Mouse (Mus musculus): ENCODE data around the gene Stk40. TPM values are rescaled to one million over a fixed set of nuclear protein-coding genes. Genes with fewer than 3 reads are reported as not detected.
"Not testable (repeated sequence)": the region's sequence is repeated elsewhere in the genome, so short reads cannot be mapped to it uniquely, and the experiment has no call there.

The Stk40 gene
- polyA plus RNA-seq, 1 experiment from 2014 or later = 27.1 TPM

DNA sequence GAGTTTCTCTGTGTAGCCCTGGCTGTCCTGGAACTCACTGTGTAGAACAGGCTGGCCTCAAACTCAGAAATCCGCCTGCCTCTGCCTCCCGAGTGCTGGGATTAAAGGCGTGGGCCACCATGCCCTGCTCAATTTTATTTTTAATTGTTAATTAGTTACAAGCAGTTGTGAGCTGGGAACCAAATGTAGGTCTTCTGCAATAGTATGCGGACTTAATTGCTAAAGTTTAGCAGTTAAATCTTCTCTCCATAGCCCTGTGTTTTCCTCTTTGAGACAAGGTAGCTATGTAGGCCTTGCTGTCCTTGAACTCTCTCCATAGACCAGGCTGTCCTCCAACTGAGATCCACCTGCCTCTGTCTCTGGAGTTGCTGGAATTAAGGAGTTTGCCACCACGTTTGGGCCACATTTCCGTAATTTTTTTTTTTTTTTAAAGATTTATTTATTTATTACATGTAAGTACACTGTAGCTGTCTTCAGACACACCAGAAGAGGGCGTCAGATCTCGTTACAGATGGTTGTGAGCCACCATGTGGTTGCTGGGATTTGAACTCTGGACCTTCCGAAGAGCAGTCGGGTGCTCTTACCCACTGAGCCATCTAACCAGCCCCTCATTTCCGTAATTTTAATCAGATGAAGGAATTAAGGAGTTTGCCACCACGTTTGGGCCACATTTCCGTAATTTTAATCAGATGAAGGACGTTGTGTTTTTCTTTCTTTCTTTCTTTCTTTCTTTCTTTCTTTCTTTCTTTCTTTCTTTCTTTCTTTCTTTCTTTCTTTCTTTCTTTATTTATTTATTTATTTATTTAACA is 7.9 kb upstream of the Stk40 start:
- ATAC-seq; H3K9me3 ChIP-seq (replicated peaks; ENCODE audit: control insufficient read depth, low read length, poor library complexity, severe bottlenecking); H3K9ac ChIP-seq (ENCODE audit: low read depth, low read length); H3K4me1 ChIP-seq (ENCODE audit: control insufficient read depth, insufficient read depth, low read length); H3K36me3 ChIP-seq (ENCODE audit: control insufficient read depth, insufficient read depth, low read length); H3K27me3 ChIP-seq (ENCODE audit: control insufficient read depth, insufficient read depth, low read depth, low read length): not testable (repeated sequence)
- Histone ChIP-seq H3K27ac (ENCODE audit: low read length) (peak overlapping the region; percentile 85; the same call in 1 of the 2 replicates), H3K4me3 (ENCODE audit: low read depth, low read length) (peak overlapping the region; percentile 66; the same call in 1 of the 2 replicates), H3K4me2 (ENCODE audit: low read length) (peak overlapping the region; percentile 59)
- WGBS = 56% methylated on average over 14 of the region's 14 CpGs

DNA sequence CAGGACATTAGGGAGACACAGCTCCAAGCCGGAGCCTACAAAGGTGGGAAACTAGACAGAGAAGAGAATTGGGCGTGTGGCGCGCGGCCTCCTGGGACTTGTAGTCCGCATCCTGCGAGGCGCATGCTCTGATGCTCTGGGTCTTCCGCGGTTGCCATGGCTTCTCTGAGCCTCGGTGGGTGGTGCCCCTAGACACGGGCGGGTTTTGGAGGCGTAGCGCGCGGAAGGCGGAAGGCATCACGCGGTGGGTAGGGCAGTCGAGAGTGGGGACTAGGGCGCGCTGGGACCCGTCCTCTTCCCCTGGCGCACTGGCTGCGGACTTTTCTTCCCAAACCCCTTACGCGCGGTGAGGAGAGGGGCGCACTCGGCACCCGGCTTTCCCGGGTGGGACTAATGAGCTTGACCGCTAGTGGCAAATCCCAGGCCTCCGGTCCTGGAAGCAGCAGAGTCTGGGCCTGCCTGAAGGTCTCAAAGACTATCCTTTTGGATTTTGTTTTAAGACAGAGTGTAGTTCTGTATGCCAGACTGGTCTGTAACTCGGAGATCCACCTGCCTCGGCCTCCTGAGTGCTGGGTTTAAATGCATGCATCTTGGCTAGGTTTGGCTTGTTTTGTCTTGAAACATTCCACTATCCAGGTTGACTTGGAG is 7.2 kb upstream of the Stk40 start, which contains the start of gene Lsm10:
Lsm10 (plus strand) TSS at position 160 of the 648 bp plus-strand sequence.
- Histone ChIP-seq H3K9ac (ENCODE audit: low read depth, low read length) (peak within 1 kb of the TSS; percentile 77), H3K27me3 (ENCODE audit: control insufficient read depth, insufficient read depth, low read depth, low read length) (no peaks in the 10 kb centered on the region), H3K9me3 (replicated peaks; ENCODE audit: control insufficient read depth, low read length, poor library complexity, severe bottlenecking) (no peaks in the 10 kb centered on the region), H3K27ac (ENCODE audit: low read length) (peak within 1 kb of the TSS; percentile 85), H3K36me3 (ENCODE audit: control insufficient read depth, insufficient read depth, low read length) (0 out of 2 replicates have a peak, but pooled peaks cover 2% of the 10 kb centered on the region), H3K4me1 (ENCODE audit: control insufficient read depth, insufficient read depth, low read length) (peaks cover 7% of the 10 kb centered on the region; the same call in 1 of the 2 replicates), H3K4me2 (ENCODE audit: low read length) (peak within 1 kb of the TSS; percentile 59), H3K4me3 (ENCODE audit: low read depth, low read length) (peak within 1 kb of the TSS; percentile 66)
- ATAC-seq = peak; percentile 98
- WGBS = 3% methylated on average over 37 of the region's 37 CpGs

DNA sequence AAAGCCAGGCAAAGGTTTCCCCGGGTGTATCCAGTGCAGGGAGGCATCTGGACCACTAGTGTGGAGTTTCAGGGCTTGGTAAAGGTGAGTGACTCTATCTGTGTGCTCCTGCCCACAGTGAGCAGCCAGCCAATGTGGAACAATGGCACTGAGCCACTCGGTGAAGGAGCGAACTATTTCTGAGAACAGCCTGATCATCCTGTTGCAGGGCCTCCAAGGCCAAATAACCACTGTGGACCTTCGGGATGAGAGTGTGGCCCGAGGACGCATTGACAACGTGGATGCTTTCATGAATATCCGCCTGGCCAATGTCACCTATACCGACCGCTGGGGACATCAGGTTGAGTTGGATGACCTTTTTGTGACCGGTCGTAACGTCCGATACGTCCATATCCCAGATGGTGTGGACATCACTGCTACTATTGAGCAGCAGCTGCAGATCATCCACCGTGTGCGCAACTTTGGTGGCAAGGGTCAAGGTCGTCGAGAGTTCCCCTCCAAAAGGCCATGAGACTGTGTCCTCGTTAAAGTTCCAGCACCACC is 6.0 kb upstream of the Stk40 start:
- no peak for ATAC-seq
- H3K9me3 ChIP-seq (replicated peaks; ENCODE audit: control insufficient read depth, low read length, poor library complexity, severe bottlenecking) = no peaks in the 10 kb centered on the region
- WGBS = 97% methylated on average over 20 of the region's 20 CpGs
- H3K4me1 ChIP-seq (ENCODE audit: control insufficient read depth, insufficient read depth, low read length) = peaks cover 12% of the 10 kb centered on the region
- H3K4me3 ChIP-seq (ENCODE audit: low read depth, low read length) = no peak overlapping the region
- H3K27me3 ChIP-seq (ENCODE audit: control insufficient read depth, insufficient read depth, low read depth, low read length) = no peaks in the 10 kb centered on the region
- no peak overlapping the region for H3K9ac ChIP-seq (ENCODE audit: low read depth, low read length)
- H3K4me2 ChIP-seq (ENCODE audit: low read length) = no peak overlapping the region
- 0 out of 2 replicates have a peak, but pooled peaks cover 2% of the 10 kb centered on the region for H3K36me3 ChIP-seq (ENCODE audit: control insufficient read depth, insufficient read depth, low read length)
- no peak overlapping the region for H3K27ac ChIP-seq (ENCODE audit: low read length)

DNA sequence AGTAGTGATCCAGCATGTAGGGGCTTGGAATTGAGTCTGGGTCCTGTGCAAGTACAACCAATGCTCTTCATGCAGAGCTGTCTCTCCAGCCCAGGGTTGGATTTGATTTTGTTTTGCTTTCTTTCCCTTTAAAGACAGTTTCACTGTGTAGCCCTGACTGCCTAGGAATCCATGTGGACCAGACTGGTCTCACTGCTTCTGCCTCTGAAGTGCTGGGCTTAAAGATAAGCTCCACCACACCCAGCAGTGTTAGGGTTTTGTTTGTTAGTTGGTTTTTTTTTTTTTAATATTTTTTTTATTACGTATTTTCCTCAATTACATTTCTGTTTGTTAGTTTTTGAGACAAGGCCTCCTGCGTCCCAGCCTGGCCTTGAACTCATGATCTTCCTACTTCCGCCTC is 4.4 kb upstream of the Stk40 start:
- Histone ChIP-seq H3K9ac (ENCODE audit: low read depth, low read length) (no peak overlapping the region), H3K36me3 (ENCODE audit: control insufficient read depth, insufficient read depth, low read length) (0 out of 2 replicates have a peak, but pooled peaks cover 2% of the 10 kb centered on the region), H3K27ac (ENCODE audit: low read length) (no peak overlapping the region), H3K27me3 (ENCODE audit: control insufficient read depth, insufficient read depth, low read depth, low read length) (no peaks in the 10 kb centered on the region), H3K9me3 (replicated peaks; ENCODE audit: control insufficient read depth, low read length, poor library complexity, severe bottlenecking) (no peaks in the 10 kb centered on the region), H3K4me3 (ENCODE audit: low read depth, low read length) (no peak overlapping the region), H3K4me2 (ENCODE audit: low read length) (no peak overlapping the region), H3K4me1 (ENCODE audit: control insufficient read depth, insufficient read depth, low read length) (peaks cover 18% of the 10 kb centered on the region)
- WGBS = 97% methylated on average over 3 of the region's 3 CpGs
- no peak for ATAC-seq

DNA sequence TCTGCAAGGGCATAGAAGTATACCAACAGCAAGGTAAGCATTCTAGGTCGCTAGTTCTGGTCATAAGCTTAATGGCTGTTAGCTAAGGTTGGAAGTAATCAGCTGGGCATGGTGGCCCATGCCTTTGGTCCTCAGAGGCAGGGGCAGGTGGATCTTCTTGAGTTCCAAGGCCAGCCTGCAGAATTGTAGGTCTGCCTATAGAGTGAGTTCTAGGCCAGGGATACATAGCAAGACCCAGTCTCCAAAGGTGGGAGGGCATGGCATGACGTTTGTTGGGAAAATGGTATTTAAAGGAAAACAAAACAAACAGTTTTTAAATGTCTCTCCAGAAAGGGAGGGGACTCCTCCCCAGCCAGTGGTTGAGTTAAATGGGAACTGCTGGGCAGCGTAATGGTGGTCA is 3.0 kb upstream of the Stk40 start:
- Histone ChIP-seq H3K4me1 (ENCODE audit: control insufficient read depth, insufficient read depth, low read length) (peaks cover 31% of the 10 kb centered on the region), H3K9me3 (replicated peaks; ENCODE audit: control insufficient read depth, low read length, poor library complexity, severe bottlenecking) (no peaks in the 10 kb centered on the region), H3K36me3 (ENCODE audit: control insufficient read depth, insufficient read depth, low read length) (0 out of 2 replicates have a peak, but pooled peaks cover 2% of the 10 kb centered on the region), H3K4me2 (ENCODE audit: low read length) (no peak overlapping the region), H3K27me3 (ENCODE audit: control insufficient read depth, insufficient read depth, low read depth, low read length) (no peaks in the 10 kb centered on the region), H3K9ac (ENCODE audit: low read depth, low read length) (no peak overlapping the region), H3K27ac (ENCODE audit: low read length) (no peak overlapping the region), H3K4me3 (ENCODE audit: low read depth, low read length) (no peak overlapping the region)
- no peak for ATAC-seq
- WGBS = 88% methylated on average over 3 of the region's 3 CpGs

DNA sequence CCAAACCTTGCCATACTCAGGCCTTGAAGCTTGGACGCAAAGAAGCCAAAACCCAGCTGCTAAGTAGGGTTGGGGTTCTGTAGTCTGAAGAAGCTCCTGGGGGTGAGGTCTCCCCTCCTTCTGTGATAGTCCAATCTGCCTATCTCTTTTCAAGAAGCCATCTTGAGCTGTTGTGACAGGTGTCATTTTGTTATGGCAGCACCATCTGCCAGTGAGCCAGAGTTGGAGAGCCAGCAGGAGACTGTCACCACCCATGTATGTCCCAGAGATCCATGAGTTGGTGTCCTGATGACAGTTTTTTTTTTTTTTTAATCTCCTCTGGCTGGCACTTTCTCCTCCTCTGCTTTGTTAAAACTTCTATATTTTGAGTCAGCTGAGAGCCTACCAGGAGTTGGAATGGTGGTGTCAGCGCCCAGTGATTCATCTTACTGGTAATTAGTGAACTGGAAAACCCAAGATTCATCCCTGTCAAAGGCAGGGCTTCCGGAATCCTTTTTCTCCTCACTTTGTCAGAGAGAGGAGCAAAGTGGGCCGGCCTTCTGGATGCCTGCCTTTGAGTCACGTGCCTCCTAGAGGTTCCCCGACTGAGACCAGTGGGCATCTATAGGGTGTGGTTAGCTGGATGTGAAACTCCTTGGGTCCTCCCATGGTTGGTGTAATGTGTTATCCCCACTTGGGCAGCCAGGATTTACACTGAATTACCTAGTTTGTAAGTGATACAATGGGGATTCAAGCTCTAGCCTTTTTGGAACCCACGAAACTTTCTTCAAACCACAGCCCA is 1.5 kb upstream of the Stk40 start:
- Histone ChIP-seq H3K9ac (ENCODE audit: low read depth, low read length) (no peak overlapping the region), H3K27ac (ENCODE audit: low read length) (peak overlapping the region; percentile 87), H3K36me3 (ENCODE audit: control insufficient read depth, insufficient read depth, low read length) (0 out of 2 replicates have a peak, but pooled peaks cover 2% of the 10 kb centered on the region), H3K27me3 (ENCODE audit: control insufficient read depth, insufficient read depth, low read depth, low read length) (no peaks in the 10 kb centered on the region), H3K4me1 (ENCODE audit: control insufficient read depth, insufficient read depth, low read length) (peaks cover 31% of the 10 kb centered on the region), H3K4me2 (ENCODE audit: low read length) (peak overlapping the region; percentile 97; the same call in 1 of the 2 replicates), H3K9me3 (replicated peaks; ENCODE audit: control insufficient read depth, low read length, poor library complexity, severe bottlenecking) (no peaks in the 10 kb centered on the region), H3K4me3 (ENCODE audit: low read depth, low read length) (no peak overlapping the region)
- ATAC-seq = no peak
- WGBS = 41% methylated on average over 7 of the region's 7 CpGs

DNA sequence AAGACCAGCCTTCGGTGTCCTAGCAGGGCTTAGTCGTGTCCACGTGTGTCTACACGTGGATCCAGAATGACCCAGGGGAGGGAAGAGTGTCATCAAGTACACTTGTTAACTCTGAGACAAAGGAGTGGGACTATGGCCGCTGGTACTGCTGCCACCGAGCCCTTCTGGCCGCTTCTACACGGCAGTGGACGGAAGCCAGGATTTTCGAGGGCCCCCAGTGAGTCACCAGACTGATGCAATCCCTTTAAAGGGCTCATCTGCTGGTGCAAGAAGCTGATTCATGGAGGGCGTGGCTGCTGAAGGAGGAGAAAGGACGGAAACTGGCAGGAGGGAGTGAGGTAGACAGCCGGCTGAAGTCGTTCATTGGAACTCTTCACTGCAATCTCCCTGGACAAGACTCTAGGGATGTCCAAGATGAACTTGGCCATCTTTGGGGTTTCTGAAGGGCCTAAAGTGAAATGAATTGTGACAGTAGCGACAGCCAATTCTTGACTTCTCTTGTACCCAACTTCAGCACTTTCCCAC is 638 bp upstream of the Stk40 start:
- Histone ChIP-seq H3K4me3 (ENCODE audit: low read depth, low read length) (peak overlapping the region; percentile 91), H3K27ac (ENCODE audit: low read length) (peak overlapping the region; percentile 87), H3K27me3 (ENCODE audit: control insufficient read depth, insufficient read depth, low read depth, low read length) (no peaks in the 10 kb centered on the region), H3K9me3 (replicated peaks; ENCODE audit: control insufficient read depth, low read length, poor library complexity, severe bottlenecking) (no peaks in the 10 kb centered on the region), H3K36me3 (ENCODE audit: control insufficient read depth, insufficient read depth, low read length) (0 out of 2 replicates have a peak, but pooled peaks cover 2% of the 10 kb centered on the region), H3K4me1 (ENCODE audit: control insufficient read depth, insufficient read depth, low read length) (peaks cover 32% of the 10 kb centered on the region), H3K9ac (ENCODE audit: low read depth, low read length) (peak overlapping the region; percentile 63; the same call in 1 of the 2 replicates), H3K4me2 (ENCODE audit: low read length) (peak overlapping the region; percentile 97)
- 1% methylated on average over 15 of the region's 15 CpGs for WGBS
- ATAC-seq = peak; percentile 59

All from midbrain, embryonic 16.5 days (tissue).